Mouse (Mus musculus): ENCODE measurements around the gene Clk2. TPM values are rescaled to one million over a fixed set of nuclear protein-coding genes. Genes with fewer than 3 reads are reported as not detected.
A peak's percentile ranks its signal among the peaks of the same experiment; 100 is the strongest.
"Not testable (repeated sequence)": the region's sequence is repeated elsewhere in the genome, so short reads cannot be mapped to it uniquely, and the experiment has no call there.

Clk2 gene
- polyA plus RNA-seq, 1 experiment from 2014 or later, result 26.7 TPM

- H3K4me3 ChIP-seq (replicated peaks); H3K27ac ChIP-seq; H3K9ac ChIP-seq; H3K4me2 ChIP-seq; H3K36me3 ChIP-seq; ATAC-seq (ENCODE audit: insufficient read depth, low FRiP score, low read depth); H3K9me3 ChIP-seq: not testable (repeated sequence)
- Histone ChIP-seq H3K27me3 (replicated peaks) (peaks cover 13% of the 10 kb centered on the region; the same call in 1 of the 2 replicates), H3K4me1 (peaks cover 20% of the 10 kb centered on the region)
Measured at GRCm38 (mm10) chr3:89161207-89161606, 3.4 kb upstream of the Clk2 start.

GRCm38 (mm10) chr3:89161786-89162185 lies 2.8 kb upstream of the Clk2 start:
- WGBS, result 79% methylated on average over 4 of the region's 4 CpGs
- H3K27ac ChIP-seq, result no peak overlapping the region
- no peak overlapping the region for H3K4me3 ChIP-seq (replicated peaks)
- no peak for ATAC-seq (ENCODE audit: insufficient read depth, low FRiP score, low read depth)
- no peak overlapping the region for H3K9ac ChIP-seq
- H3K27me3 ChIP-seq (replicated peaks), result peaks cover 13% of the 10 kb centered on the region; the same call in 1 of the 2 replicates
- H3K9me3 ChIP-seq, result no peaks in the 10 kb centered on the region
- H3K36me3 ChIP-seq, result no peaks in the 10 kb centered on the region
- H3K4me2 ChIP-seq, result no peak overlapping the region
- H3K4me1 ChIP-seq, result peaks cover 24% of the 10 kb centered on the region

- Histone ChIP-seq H3K9ac (no peak overlapping the region), H3K4me3 (replicated peaks) (no peak overlapping the region), H3K4me1 (peaks cover 24% of the 10 kb centered on the region), H3K4me2 (no peak overlapping the region), H3K36me3 (peaks cover 5% of the 10 kb centered on the region), H3K27ac (no peak overlapping the region), H3K27me3 (replicated peaks) (peaks cover 10% of the 10 kb centered on the region; the same call in 1 of the 2 replicates), H3K9me3 (no peaks in the 10 kb centered on the region)
- ATAC-seq (ENCODE audit: insufficient read depth, low FRiP score, low read depth), result no peak
- 70% methylated on average over 1 of the region's 1 CpGs for WGBS
Measured at GRCm38 (mm10) chr3:89163123-89163522, 1.5 kb upstream of the Clk2 start.

GRCm38 (mm10) chr3:89163643-89164245 lies 851 bp upstream of the Clk2 start:
- H3K4me3 ChIP-seq (replicated peaks), result peak overlapping the region; percentile 92
- peaks cover 4% of the 10 kb centered on the region; the same call in 1 of the 2 replicates for H3K27me3 ChIP-seq (replicated peaks)
- no peak overlapping the region for H3K9ac ChIP-seq
- WGBS, result 66% methylated on average over 5 of the region's 5 CpGs
- H3K27ac ChIP-seq, result no peak overlapping the region; the same call in 1 of the 2 replicates
- H3K36me3 ChIP-seq, result peaks cover 10% of the 10 kb centered on the region
- ATAC-seq (ENCODE audit: insufficient read depth, low FRiP score, low read depth), result no peak
- H3K9me3 ChIP-seq, result no peaks in the 10 kb centered on the region
- H3K4me1 ChIP-seq, result peaks cover 24% of the 10 kb centered on the region
- peak overlapping the region; percentile 54 for H3K4me2 ChIP-seq

- Histone ChIP-seq H3K4me2 (peak overlapping the region; percentile 54), H3K27ac (peak overlapping the region; percentile 98), H3K27me3 (replicated peaks) (no peaks in the 10 kb centered on the region), H3K36me3 (peaks cover 25% of the 10 kb centered on the region), H3K9me3 (no peaks in the 10 kb centered on the region), H3K9ac (peak overlapping the region; percentile 90), H3K4me3 (replicated peaks) (peak overlapping the region; percentile 92), H3K4me1 (peaks cover 16% of the 10 kb centered on the region; the same call in 1 of the 2 replicates)
- ATAC-seq (ENCODE audit: insufficient read depth, low FRiP score, low read depth), result no peak
- 20% methylated on average over 12 of the region's 12 CpGs for WGBS
Measured at GRCm38 (mm10) chr3:89165268-89165870, 774 bp downstream of the Clk2 start.

GRCm38 (mm10) chr3:89166945-89167344 lies 2.4 kb downstream of the Clk2 start:
- 92% methylated on average over 19 of the region's 19 CpGs for WGBS
- H3K4me2 ChIP-seq, result no peak overlapping the region
- no peak for ATAC-seq (ENCODE audit: insufficient read depth, low FRiP score, low read depth)

GRCm38 (mm10) chr3:89174844-89175243 lies 10.2 kb downstream of the Clk2 start:
- no peak overlapping the region for H3K9ac ChIP-seq
- no peaks in the 10 kb centered on the region for H3K27me3 ChIP-seq (replicated peaks)
- no peak overlapping the region for H3K27ac ChIP-seq
- ATAC-seq (ENCODE audit: insufficient read depth, low FRiP score, low read depth), result no peak
- peaks cover 52% of the 10 kb centered on the region for H3K36me3 ChIP-seq
- peaks cover 9% of the 10 kb centered on the region for H3K4me1 ChIP-seq
- H3K4me3 ChIP-seq (replicated peaks), result no peak overlapping the region
- WGBS, result 90% methylated on average over 11 of the region's 11 CpGs
- no peak overlapping the region for H3K4me2 ChIP-seq
- no peaks in the 10 kb centered on the region for H3K9me3 ChIP-seq

More at GRCm38 (mm10) chr3:89166945-89167344, 2.4 kb downstream of the Clk2 start:
- H3K27ac ChIP-seq, result no peak overlapping the region
- H3K4me1 ChIP-seq, result peaks cover 16% of the 10 kb centered on the region; the same call in 1 of the 2 replicates
- no peaks in the 10 kb centered on the region for H3K27me3 ChIP-seq (replicated peaks)
- no peaks in the 10 kb centered on the region for H3K9me3 ChIP-seq
- peaks cover 31% of the 10 kb centered on the region for H3K36me3 ChIP-seq
- no peak overlapping the region for H3K4me3 ChIP-seq (replicated peaks)
- no peak overlapping the region for H3K9ac ChIP-seq

- Histone ChIP-seq H3K4me3 (replicated peaks) (no peak overlapping the region), H3K27ac (no peak overlapping the region), H3K36me3 (peaks cover 48% of the 10 kb centered on the region), H3K9me3 (no peaks in the 10 kb centered on the region), H3K9ac (no peak overlapping the region), H3K4me2 (no peak overlapping the region), H3K27me3 (replicated peaks) (no peaks in the 10 kb centered on the region), H3K4me1 (peaks cover 9% of the 10 kb centered on the region)
- 92% methylated on average over 10 of the region's 10 CpGs for WGBS
- ATAC-seq (ENCODE audit: insufficient read depth, low FRiP score, low read depth), result no peak
Measured at GRCm38 (mm10) chr3:89175544-89175943, 10.9 kb downstream of the Clk2 start.

GRCm38 (mm10) chr3:89176421-89176820 lies 11.8 kb downstream of the Clk2 start:
- H3K4me2 ChIP-seq, result no peak overlapping the region
- peaks cover 9% of the 10 kb centered on the region for H3K4me1 ChIP-seq
- no peak overlapping the region for H3K27ac ChIP-seq
- H3K4me3 ChIP-seq (replicated peaks), result no peak overlapping the region
- no peaks in the 10 kb centered on the region for H3K27me3 ChIP-seq (replicated peaks)
- 80% methylated on average over 7 of the region's 7 CpGs for WGBS
- H3K36me3 ChIP-seq, result peaks cover 51% of the 10 kb centered on the region
- H3K9me3 ChIP-seq, result no peaks in the 10 kb centered on the region
- no peak overlapping the region for H3K9ac ChIP-seq
- no peak for ATAC-seq (ENCODE audit: insufficient read depth, low FRiP score, low read depth)

- no peaks in the 10 kb centered on the region for H3K27me3 ChIP-seq (replicated peaks)
- H3K9ac ChIP-seq, result peak within 1 kb of the TSS; percentile 77
- H3K4me2 ChIP-seq, result peak within 1 kb of the TSS; percentile 85
- under 1% methylated on average over 43 of the region's 43 CpGs for WGBS
- H3K9me3 ChIP-seq, result no peaks in the 10 kb centered on the region
- ATAC-seq (ENCODE audit: insufficient read depth, low FRiP score, low read depth), result peak; percentile 95
- H3K36me3 ChIP-seq, result peaks cover 57% of the 10 kb centered on the region
- H3K4me3 ChIP-seq (replicated peaks), result peak within 1 kb of the TSS; percentile 69
- peaks cover 9% of the 10 kb centered on the region for H3K4me1 ChIP-seq
- H3K27ac ChIP-seq, result peak within 1 kb of the TSS; percentile 77
Measured at GRCm38 (mm10) chr3:89177242-89178106, 12.9 kb downstream of the Clk2 start, which contains the start of gene Scamp3. Gene Scamp3, plus strand, starts transcription at chr3:89177473.

- 4% methylated on average over 6 of the region's 6 CpGs for WGBS
- H3K36me3 ChIP-seq, result peaks cover 51% of the 10 kb centered on the region
Measured at GRCm38 (mm10) chr3:89178107-89178385, 13.5 kb downstream of the Clk2 start.

GRCm38 (mm10) chr3:89179056-89179455 lies 14.5 kb downstream of the Clk2 start:
- H3K4me2 ChIP-seq, result no peak overlapping the region
- H3K27ac ChIP-seq, result no peak overlapping the region
- no peak overlapping the region for H3K4me3 ChIP-seq (replicated peaks)
- peaks cover 19% of the 10 kb centered on the region for H3K4me1 ChIP-seq
- no peak for ATAC-seq (ENCODE audit: insufficient read depth, low FRiP score, low read depth)
- H3K9me3 ChIP-seq, result no peaks in the 10 kb centered on the region
- H3K27me3 ChIP-seq (replicated peaks), result no peaks in the 10 kb centered on the region
- no peak overlapping the region for H3K9ac ChIP-seq
- WGBS, result 88% methylated on average over 11 of the region's 11 CpGs
- H3K36me3 ChIP-seq, result peaks cover 41% of the 10 kb centered on the region

More at GRCm38 (mm10) chr3:89178107-89178385, 13.5 kb downstream of the Clk2 start:
- Histone ChIP-seq H3K4me1 (peaks cover 12% of the 10 kb centered on the region), H3K27ac (peak overlapping the region; percentile 77), H3K27me3 (replicated peaks) (no peaks in the 10 kb centered on the region), H3K4me2 (peak overlapping the region; percentile 85), H3K9me3 (no peaks in the 10 kb centered on the region), H3K4me3 (replicated peaks) (peak overlapping the region; percentile 69), H3K9ac (peak overlapping the region; percentile 77)
- ATAC-seq (ENCODE audit: insufficient read depth, low FRiP score, low read depth), result no peak
